Mouse (Mus musculus) embryonic facial prominence, embryonic 15.5 days (tissue): Measurements from ENCODE around the gene Gtf2ird1. TPM values are rescaled to one million over a fixed set of nuclear protein-coding genes. Genes with fewer than 3 reads are reported as not detected.
A peak's percentile ranks its signal among the peaks of the same experiment; 100 is the strongest.
"Not testable (repeated sequence)": the region's sequence is repeated elsewhere in the genome, so short reads cannot be mapped to it uniquely, and the experiment has no call there.

Experiments used
- ATAC-seq: fragments of 200-750 bp; cut with Nextera tagmentation; 2 replicates; pipeline ENCODE4 v1.8.0; 2017; ENCODE audit warnings: low read depth, moderate TSS enrichment; ENCODE audit not compliant: insufficient number of reproducible peaks, low FRiP score, low TSS enrichment
- H3K27ac ChIP-seq: fragments of 300-500 bp; sonication (generic); replicated peaks from 2 replicates; pipeline ENCODE4 v1.5.1; 2015; ENCODE audit warnings: mild to moderate bottlenecking, inconsistent platforms
- H3K27me3 ChIP-seq: fragments of 300-500 bp; sonication (generic); 2 replicates; pipeline ENCODE4 v1.6.1; 2015; ENCODE audit warnings: inconsistent platforms
- H3K36me3 ChIP-seq: fragments of 300-500 bp; sonication (generic); 2 replicates; pipeline ENCODE4 v1.6.1; 2015; ENCODE audit warnings: mild to moderate bottlenecking, inconsistent platforms
- H3K4me1 ChIP-seq: fragments of 300-500 bp; sonication (generic); 2 replicates; pipeline ENCODE4 v1.6.1; 2015; ENCODE audit warnings: inconsistent platforms
- H3K4me2 ChIP-seq: fragments of 300-500 bp; sonication (generic); replicated peaks from 2 replicates; pipeline ENCODE4 v1.6.1; 2015; ENCODE audit warnings: mild to moderate bottlenecking, inconsistent platforms
- H3K4me3 ChIP-seq: fragments of 300-500 bp; sonication (generic); replicated peaks from 2 replicates; pipeline ENCODE4 v1.5.1; 2015; ENCODE audit warnings: mild to moderate bottlenecking, inconsistent platforms
- H3K9ac ChIP-seq: fragments of 300-500 bp; sonication (generic); 2 replicates; pipeline ENCODE4 v1.6.1; 2015; ENCODE audit warnings: inconsistent platforms
- H3K9me3 ChIP-seq: fragments of 300-500 bp; sonication (generic); replicated peaks from 2 replicates; pipeline ENCODE4 v1.6.1; 2016; ENCODE audit warnings: inconsistent platforms
- WGBS: fragments of 180-500 bp; shearing (Covaris S2); methylation state at CpG from one replicate; pipeline ENCODE4 v1.1.7; 2015; 5-methylcytosine and 5-hydroxymethylcytosine counted together
- polyA plus RNA-seq: library from polyadenylated mRNA; unstranded; fragments of >200 nt; fragmentation: Nextera tagmentation; extraction: Ambion mirVana; gene quantifications from 2 replicates; pipeline ENCODE4 v1.2.1, GENCODE M21; 2015

Gtf2ird1 gene
- polyA plus RNA-seq, 1 experiment from 2014 or later: 123 TPM

- H3K36me3 ChIP-seq: peaks cover 75% of the 10 kb centered on the region
- H3K9me3 ChIP-seq: no peaks in the 10 kb centered on the region
- WGBS: 91% methylated on average over 6 of the region's 6 CpGs
- no peak for ATAC-seq
- H3K9ac ChIP-seq: no peak overlapping the region
- H3K4me2 ChIP-seq: no peak overlapping the region
- H3K4me3 ChIP-seq: no peak overlapping the region
- no peaks in the 10 kb centered on the region for H3K4me1 ChIP-seq
- no peaks in the 10 kb centered on the region for H3K27me3 ChIP-seq
- no peak overlapping the region for H3K27ac ChIP-seq
Observed at GRCm38 (mm10) chr5:134372926-134373658, 83.4 kb downstream of the Gtf2ird1 start.

- no peaks in the 10 kb centered on the region for H3K9me3 ChIP-seq
- peaks cover 75% of the 10 kb centered on the region for H3K36me3 ChIP-seq
- no peak for ATAC-seq
- H3K4me3 ChIP-seq: no peak overlapping the region
- no peak overlapping the region for H3K27ac ChIP-seq
- H3K27me3 ChIP-seq: no peaks in the 10 kb centered on the region
- H3K9ac ChIP-seq: no peak overlapping the region
- 83% methylated on average over 5 of the region's 5 CpGs for WGBS
- no peak overlapping the region for H3K4me2 ChIP-seq
- no peaks in the 10 kb centered on the region for H3K4me1 ChIP-seq
Observed at GRCm38 (mm10) chr5:134371511-134372289, 84.8 kb downstream of the Gtf2ird1 start.

GRCm38 (mm10) chr5:134370831-134371230 is 85.7 kb downstream of the Gtf2ird1 start:
- WGBS: 76% methylated on average over 2 of the region's 2 CpGs
- Histone ChIP-seq H3K27ac (no peak overlapping the region), H3K4me2 (no peak overlapping the region), H3K4me3 (no peak overlapping the region), H3K4me1 (no peaks in the 10 kb centered on the region), H3K36me3 (peaks cover 73% of the 10 kb centered on the region), H3K27me3 (no peaks in the 10 kb centered on the region), H3K9me3 (no peaks in the 10 kb centered on the region), H3K9ac (no peak overlapping the region)
- no peak for ATAC-seq

GRCm38 (mm10) chr5:134359101-134359500 is 97.4 kb downstream of the Gtf2ird1 start:
- H3K27me3 ChIP-seq: no peaks in the 10 kb centered on the region
- ATAC-seq: no peak
- 90% methylated on average over 4 of the region's 4 CpGs for WGBS
- H3K4me1 ChIP-seq: no peaks in the 10 kb centered on the region
- no peak overlapping the region for H3K4me3 ChIP-seq
- no peak overlapping the region for H3K27ac ChIP-seq
- no peaks in the 10 kb centered on the region for H3K9me3 ChIP-seq
- no peak overlapping the region for H3K9ac ChIP-seq
- no peak overlapping the region for H3K4me2 ChIP-seq
- H3K36me3 ChIP-seq: peaks cover 68% of the 10 kb centered on the region

GRCm38 (mm10) chr5:134355372-134355771 is 101.1 kb downstream of the Gtf2ird1 start:
- not testable (repeated sequence) for H3K9me3 ChIP-seq, H3K27me3 ChIP-seq, H3K27ac ChIP-seq, H3K4me2 ChIP-seq, H3K9ac ChIP-seq, H3K4me3 ChIP-seq, ATAC-seq
- WGBS: 91% methylated on average over 4 of the region's 4 CpGs
- peaks cover 40% of the 10 kb centered on the region for H3K36me3 ChIP-seq
- peaks cover 22% of the 10 kb centered on the region for H3K4me1 ChIP-seq

GRCm38 (mm10) chr5:134353117-134353516 is 103.4 kb downstream of the Gtf2ird1 start:
- H3K9ac ChIP-seq: no peak overlapping the region
- no peak overlapping the region for H3K4me2 ChIP-seq
- H3K36me3 ChIP-seq: peaks cover 18% of the 10 kb centered on the region
- no peak for ATAC-seq
- H3K27ac ChIP-seq: peak overlapping the region; percentile 31
- no peaks in the 10 kb centered on the region for H3K27me3 ChIP-seq
- H3K4me3 ChIP-seq: no peak overlapping the region
- WGBS: 58% methylated on average over 4 of the region's 4 CpGs
- peaks cover 26% of the 10 kb centered on the region for H3K4me1 ChIP-seq
- no peaks in the 10 kb centered on the region for H3K9me3 ChIP-seq

- H3K4me2 ChIP-seq: no peak overlapping the region
- no peak overlapping the region for H3K4me3 ChIP-seq
- H3K27me3 ChIP-seq: no peaks in the 10 kb centered on the region
- H3K9me3 ChIP-seq: no peaks in the 10 kb centered on the region
- H3K36me3 ChIP-seq: peaks cover 13% of the 10 kb centered on the region
- WGBS: 44% methylated on average over 3 of the region's 3 CpGs
- no peak overlapping the region for H3K9ac ChIP-seq
- H3K4me1 ChIP-seq: peaks cover 26% of the 10 kb centered on the region
- peak overlapping the region; percentile 31 for H3K27ac ChIP-seq
- peak; percentile 63; the same call in 1 of the 2 replicates for ATAC-seq
Observed at GRCm38 (mm10) chr5:134352527-134353001, 104.0 kb downstream of the Gtf2ird1 start.

- Histone ChIP-seq H3K4me1 (peaks cover 26% of the 10 kb centered on the region), H3K9ac (no peak overlapping the region), H3K4me3 (0 out of 2 replicates have a peak overlapping the region, but pooled peaks have one; percentile 13), H3K27ac (peak overlapping the region; percentile 71), H3K4me2 (peak overlapping the region; percentile 34), H3K27me3 (no peaks in the 10 kb centered on the region), H3K36me3 (no peaks in the 10 kb centered on the region), H3K9me3 (no peaks in the 10 kb centered on the region)
- peak; percentile 82 for ATAC-seq
- WGBS: 14% methylated on average over 10 of the region's 10 CpGs
Observed at GRCm38 (mm10) chr5:134350660-134351059, 105.9 kb downstream of the Gtf2ird1 start.

- 73% methylated on average over 2 of the region's 2 CpGs for WGBS
- no peaks in the 10 kb centered on the region for H3K27me3 ChIP-seq
- no peak overlapping the region for H3K27ac ChIP-seq
- H3K4me2 ChIP-seq: no peak overlapping the region
- H3K4me1 ChIP-seq: peaks cover 14% of the 10 kb centered on the region
- no peak overlapping the region for H3K4me3 ChIP-seq
- H3K9me3 ChIP-seq: no peaks in the 10 kb centered on the region
- no peaks in the 10 kb centered on the region for H3K36me3 ChIP-seq
- ATAC-seq: no peak
- H3K9ac ChIP-seq: no peak overlapping the region
Observed at GRCm38 (mm10) chr5:134347066-134347465, 109.5 kb downstream of the Gtf2ird1 start.

- Histone ChIP-seq H3K4me2 (no peak overlapping the region), H3K9me3 (no peaks in the 10 kb centered on the region), H3K27me3 (no peaks in the 10 kb centered on the region), H3K27ac (no peak overlapping the region), H3K36me3 (no peaks in the 10 kb centered on the region), H3K9ac (no peak overlapping the region), H3K4me3 (no peak overlapping the region), H3K4me1 (peaks cover 6% of the 10 kb centered on the region)
- WGBS: 80% methylated on average over 9 of the region's 9 CpGs
- no peak for ATAC-seq
Observed at GRCm38 (mm10) chr5:134345449-134345848, 111.1 kb downstream of the Gtf2ird1 start.

- Histone ChIP-seq H3K4me3 (no peak overlapping the region), H3K9ac (no peak overlapping the region), H3K27me3 (no peaks in the 10 kb centered on the region), H3K4me1 (0 out of 2 replicates have a peak, but pooled peaks cover 6% of the 10 kb centered on the region), H3K36me3 (no peaks in the 10 kb centered on the region), H3K27ac (no peak overlapping the region), H3K9me3 (no peaks in the 10 kb centered on the region), H3K4me2 (no peak overlapping the region)
- 77% methylated on average over 8 of the region's 8 CpGs for WGBS
- ATAC-seq: no peak
Observed at GRCm38 (mm10) chr5:134344076-134344475, 112.4 kb downstream of the Gtf2ird1 start.
